Mouse (Mus musculus): ENCODE data around the gene Alad. TPM values are rescaled to one million over a fixed set of nuclear protein-coding genes. Genes with fewer than 3 reads are reported as not detected.

Gene Alad
- polyA plus RNA-seq, 1 experiment from 2014 or later = 72.2 TPM

DNA sequence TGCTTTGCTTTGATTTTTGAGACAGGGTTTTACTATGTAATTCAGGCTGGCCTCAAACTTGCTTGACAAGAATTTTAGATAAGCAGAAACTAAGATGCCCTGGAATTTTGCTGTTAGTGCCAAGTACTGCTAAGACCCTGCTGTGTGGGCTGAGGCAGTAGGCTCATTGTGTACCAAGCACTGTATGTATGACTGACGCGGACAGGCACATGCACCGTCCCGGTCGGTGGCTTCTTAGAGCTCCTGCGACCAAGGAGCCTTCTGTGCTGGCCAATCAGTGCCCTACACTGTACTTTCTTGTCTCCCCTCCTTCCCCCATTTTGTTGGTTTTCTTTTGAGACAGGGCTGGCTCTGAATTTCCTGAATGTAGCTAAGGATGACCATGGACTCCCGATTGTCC lies 4.7 kb downstream of the Alad start:
- Histone ChIP-seq H3K36me3 (ENCODE audit: control insufficient read depth, insufficient read depth, low read length) (peaks cover 15% of the 10 kb centered on the region), H3K4me1 (ENCODE audit: control insufficient read depth, insufficient read depth, low read depth, low read length) (peaks cover 8% of the 10 kb centered on the region), H3K4me3 (ENCODE audit: low read length) (no peak overlapping the region), H3K9ac (ENCODE audit: low read depth, low read length) (no peak overlapping the region), H3K27ac (ENCODE audit: low read depth, low read length) (no peak overlapping the region), H3K27me3 (replicated peaks; ENCODE audit: control insufficient read depth, insufficient read depth, low read length) (no peaks in the 10 kb centered on the region), H3K4me2 (ENCODE audit: low read length) (no peak overlapping the region), H3K9me3 (ENCODE audit: control insufficient read depth, low read length) (no peaks in the 10 kb centered on the region)
- no peak for ATAC-seq
- 85% methylated on average over 7 of the region's 7 CpGs for WGBS

DNA sequence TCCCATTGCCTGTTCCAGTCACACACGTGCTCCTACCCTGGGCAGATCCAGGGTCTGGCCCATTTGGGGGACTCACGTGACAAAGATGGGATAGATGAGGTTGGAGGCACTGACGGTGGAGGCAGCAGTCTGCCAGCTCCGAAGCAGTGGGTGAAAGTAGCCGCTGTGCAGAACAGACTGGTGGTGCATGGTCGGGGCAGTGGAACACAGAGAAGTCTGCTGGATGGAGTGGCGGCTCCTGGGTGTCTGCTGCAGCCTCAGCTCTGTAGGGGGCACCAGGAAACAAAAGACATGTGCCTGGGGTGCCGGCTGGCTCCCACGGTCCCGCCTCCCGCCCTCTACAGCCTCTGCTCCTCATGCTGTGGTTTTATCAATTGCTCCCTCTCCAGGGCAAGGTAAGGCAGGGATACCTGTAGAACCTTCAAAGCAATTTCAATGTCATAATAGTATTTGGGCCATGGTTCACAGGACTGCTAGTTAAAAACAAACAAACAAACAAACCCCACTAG lies 5.7 kb downstream of the Alad start:
- Histone ChIP-seq H3K4me1 (ENCODE audit: control insufficient read depth, insufficient read depth, low read depth, low read length) (peaks cover 7% of the 10 kb centered on the region), H3K9me3 (ENCODE audit: control insufficient read depth, low read length) (no peaks in the 10 kb centered on the region), H3K27me3 (replicated peaks; ENCODE audit: control insufficient read depth, insufficient read depth, low read length) (no peaks in the 10 kb centered on the region), H3K27ac (ENCODE audit: low read depth, low read length) (no peak overlapping the region), H3K4me3 (ENCODE audit: low read length) (no peak overlapping the region), H3K36me3 (ENCODE audit: control insufficient read depth, insufficient read depth, low read length) (peaks cover 24% of the 10 kb centered on the region), H3K9ac (ENCODE audit: low read depth, low read length) (no peak overlapping the region), H3K4me2 (ENCODE audit: low read length) (no peak overlapping the region)
- no peak for ATAC-seq
- 44% methylated on average over 11 of the region's 11 CpGs for WGBS

DNA sequence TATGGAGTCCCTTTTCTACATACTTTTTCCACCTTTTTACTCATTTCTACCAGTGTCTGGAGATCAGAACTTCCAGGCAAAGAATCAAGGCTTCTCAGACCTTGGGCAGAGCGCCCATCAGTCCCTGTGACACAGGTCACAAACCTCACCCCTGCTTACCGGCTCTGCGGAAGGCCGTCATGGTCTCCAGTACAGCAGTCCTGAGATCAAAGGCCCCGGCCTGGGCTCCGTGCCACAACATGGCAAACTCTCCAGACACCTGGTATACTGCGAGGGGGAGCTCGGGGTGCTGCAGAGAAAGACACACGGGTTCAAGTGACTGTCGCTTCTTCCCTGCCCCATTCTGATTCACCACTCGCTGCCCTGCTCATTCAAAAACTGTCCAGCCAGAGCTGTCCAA lies 9.8 kb downstream of the Alad start:
- H3K4me3 ChIP-seq (ENCODE audit: low read length) = no peak overlapping the region
- ATAC-seq = no peak
- H3K9me3 ChIP-seq (ENCODE audit: control insufficient read depth, low read length) = no peaks in the 10 kb centered on the region
- no peak overlapping the region for H3K27ac ChIP-seq (ENCODE audit: low read depth, low read length)
- H3K4me2 ChIP-seq (ENCODE audit: low read length) = no peak overlapping the region
- WGBS = 89% methylated on average over 11 of the region's 11 CpGs
- H3K9ac ChIP-seq (ENCODE audit: low read depth, low read length) = 0 out of 2 replicates have a peak overlapping the region, but pooled peaks have one; percentile 17
- H3K4me1 ChIP-seq (ENCODE audit: control insufficient read depth, insufficient read depth, low read depth, low read length) = no peaks in the 10 kb centered on the region
- no peaks in the 10 kb centered on the region for H3K27me3 ChIP-seq (replicated peaks; ENCODE audit: control insufficient read depth, insufficient read depth, low read length)
- peaks cover 33% of the 10 kb centered on the region for H3K36me3 ChIP-seq (ENCODE audit: control insufficient read depth, insufficient read depth, low read length)

DNA sequence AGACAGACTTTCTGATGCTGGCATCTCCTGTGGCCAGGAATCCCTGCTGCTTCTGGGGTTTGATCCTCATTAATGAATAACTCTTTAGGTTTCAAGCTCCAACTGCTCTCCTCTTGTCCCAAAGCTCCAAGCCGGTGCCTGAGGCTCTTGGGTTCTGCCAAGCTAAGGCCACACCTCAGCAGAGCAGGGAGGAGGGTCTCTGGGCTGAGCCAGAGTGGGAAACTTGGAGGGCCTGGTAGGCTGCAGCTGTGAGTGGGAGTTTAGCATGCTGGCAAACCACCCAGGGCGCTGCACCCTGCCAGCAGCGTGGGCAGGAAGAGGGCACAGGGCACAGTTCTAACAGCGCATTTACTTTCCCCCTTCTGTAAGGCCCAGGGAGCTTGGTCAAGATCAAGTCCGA lies 10.9 kb downstream of the Alad start:
- Histone ChIP-seq H3K36me3 (ENCODE audit: control insufficient read depth, insufficient read depth, low read length) (peaks cover 33% of the 10 kb centered on the region), H3K27me3 (replicated peaks; ENCODE audit: control insufficient read depth, insufficient read depth, low read length) (no peaks in the 10 kb centered on the region), H3K27ac (ENCODE audit: low read depth, low read length) (no peak overlapping the region), H3K4me1 (ENCODE audit: control insufficient read depth, insufficient read depth, low read depth, low read length) (no peaks in the 10 kb centered on the region), H3K9me3 (ENCODE audit: control insufficient read depth, low read length) (no peaks in the 10 kb centered on the region), H3K4me3 (ENCODE audit: low read length) (no peak overlapping the region), H3K4me2 (ENCODE audit: low read length) (no peak overlapping the region), H3K9ac (ENCODE audit: low read depth, low read length) (no peak overlapping the region)
- ATAC-seq = no peak
- 89% methylated on average over 5 of the region's 5 CpGs for WGBS

DNA sequence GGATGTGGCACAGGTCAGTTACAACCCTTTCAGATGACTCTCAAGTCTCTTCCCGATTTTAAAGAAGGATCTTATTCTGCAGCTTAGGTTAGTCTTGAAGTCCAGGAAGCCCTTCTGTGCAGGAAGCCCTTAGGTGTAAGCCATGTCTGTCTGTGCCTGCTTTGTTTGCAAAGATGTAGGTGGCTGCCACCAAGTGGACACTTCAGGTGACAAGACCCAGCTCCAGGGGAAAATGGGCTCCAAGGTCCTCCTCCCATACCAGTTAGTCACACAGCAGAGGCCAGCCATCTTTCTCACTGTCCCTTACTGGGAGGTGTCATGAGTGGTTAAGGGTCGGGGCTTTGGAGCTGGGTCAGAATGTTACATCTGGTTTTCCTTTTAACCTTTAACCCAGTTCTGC lies 12.9 kb downstream of the Alad start:
- no peaks in the 10 kb centered on the region for H3K9me3 ChIP-seq (ENCODE audit: control insufficient read depth, low read length)
- peaks cover 2% of the 10 kb centered on the region; the same call in 1 of the 2 replicates for H3K4me1 ChIP-seq (ENCODE audit: control insufficient read depth, insufficient read depth, low read depth, low read length)
- no peak overlapping the region for H3K9ac ChIP-seq (ENCODE audit: low read depth, low read length)
- H3K27me3 ChIP-seq (replicated peaks; ENCODE audit: control insufficient read depth, insufficient read depth, low read length) = no peaks in the 10 kb centered on the region
- no peak overlapping the region for H3K4me2 ChIP-seq (ENCODE audit: low read length)
- WGBS = 81% methylated on average over 2 of the region's 2 CpGs
- no peak overlapping the region for H3K4me3 ChIP-seq (ENCODE audit: low read length)
- ATAC-seq = no peak
- peaks cover 24% of the 10 kb centered on the region for H3K36me3 ChIP-seq (ENCODE audit: control insufficient read depth, insufficient read depth, low read length)
- no peak overlapping the region for H3K27ac ChIP-seq (ENCODE audit: low read depth, low read length)

DNA sequence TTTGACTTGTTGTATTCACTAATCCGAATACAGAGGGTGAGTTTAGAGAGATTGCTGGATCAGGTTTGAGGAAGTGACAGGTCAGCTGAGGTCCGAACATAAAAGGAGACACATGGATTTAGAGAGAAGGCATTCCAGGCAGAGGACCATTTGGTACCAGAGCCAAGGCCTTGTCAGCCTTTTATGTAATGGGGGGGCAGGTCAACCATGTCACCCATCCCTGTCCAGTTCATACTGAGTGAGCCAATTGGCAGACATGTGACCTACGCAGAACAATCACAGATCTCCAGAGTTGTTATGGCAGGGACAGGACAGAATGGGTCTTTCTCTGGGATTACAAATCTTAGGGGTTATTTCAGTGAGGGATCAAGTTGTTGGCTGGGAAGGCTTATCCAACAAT lies 13.7 kb downstream of the Alad start:
- ATAC-seq = no peak
- 89% methylated on average over 3 of the region's 3 CpGs for WGBS
- Histone ChIP-seq H3K27ac (ENCODE audit: low read depth, low read length) (no peak overlapping the region), H3K9me3 (ENCODE audit: control insufficient read depth, low read length) (no peaks in the 10 kb centered on the region), H3K4me1 (ENCODE audit: control insufficient read depth, insufficient read depth, low read depth, low read length) (peaks cover 8% of the 10 kb centered on the region), H3K4me3 (ENCODE audit: low read length) (no peak overlapping the region), H3K9ac (ENCODE audit: low read depth, low read length) (no peak overlapping the region), H3K4me2 (ENCODE audit: low read length) (no peak overlapping the region), H3K27me3 (replicated peaks; ENCODE audit: control insufficient read depth, insufficient read depth, low read length) (no peaks in the 10 kb centered on the region), H3K36me3 (ENCODE audit: control insufficient read depth, insufficient read depth, low read length) (peaks cover 21% of the 10 kb centered on the region)

DNA sequence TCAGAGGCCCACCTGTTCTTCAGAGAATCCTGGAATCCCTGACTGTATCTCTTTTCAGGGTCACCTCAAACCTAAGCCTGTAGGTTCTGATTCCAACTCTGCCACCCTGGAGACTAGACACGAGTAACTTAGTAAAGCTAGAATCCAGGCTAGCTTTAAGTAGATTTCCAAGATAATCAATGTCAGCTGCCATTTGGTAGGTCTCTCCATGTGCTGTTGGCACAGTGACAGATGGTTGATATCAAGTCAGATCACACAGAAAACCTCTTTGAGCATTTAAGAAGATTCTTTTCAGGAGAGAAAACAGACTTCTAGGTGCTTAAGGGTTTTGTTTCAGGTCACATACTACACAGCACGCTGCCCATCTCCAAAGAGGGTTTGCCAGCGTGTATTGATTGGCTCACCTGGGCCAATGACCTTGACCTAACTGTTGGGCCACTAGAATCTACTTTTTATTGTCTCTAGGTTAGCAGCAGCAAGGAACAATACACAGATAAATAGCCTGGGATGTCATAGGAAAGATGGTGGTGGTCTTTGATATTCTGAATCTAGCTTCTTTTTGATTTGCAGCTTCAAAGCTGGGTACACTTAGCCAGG lies 16.2 kb downstream of the Alad start, which contains the start of gene Hdhd3:
Hdhd3 (minus strand) TSS at position 94 of the 597 bp plus-strand sequence.
- peaks cover 17% of the 10 kb centered on the region for H3K36me3 ChIP-seq (ENCODE audit: control insufficient read depth, insufficient read depth, low read length)
- peak within 1 kb of the TSS; percentile 88 for H3K9ac ChIP-seq (ENCODE audit: low read depth, low read length)
- WGBS = 86% methylated on average over 3 of the region's 3 CpGs
- peak within 1 kb of the TSS; percentile 68 for H3K27ac ChIP-seq (ENCODE audit: low read depth, low read length)
- no peak for ATAC-seq
- H3K9me3 ChIP-seq (ENCODE audit: control insufficient read depth, low read length) = no peaks in the 10 kb centered on the region
- peak within 1 kb of the TSS; percentile 77 for H3K4me2 ChIP-seq (ENCODE audit: low read length)
- H3K4me1 ChIP-seq (ENCODE audit: control insufficient read depth, insufficient read depth, low read depth, low read length) = peaks cover 12% of the 10 kb centered on the region
- H3K4me3 ChIP-seq (ENCODE audit: low read length) = peak within 1 kb of the TSS; percentile 82
- no peaks in the 10 kb centered on the region for H3K27me3 ChIP-seq (replicated peaks; ENCODE audit: control insufficient read depth, insufficient read depth, low read length)

DNA sequence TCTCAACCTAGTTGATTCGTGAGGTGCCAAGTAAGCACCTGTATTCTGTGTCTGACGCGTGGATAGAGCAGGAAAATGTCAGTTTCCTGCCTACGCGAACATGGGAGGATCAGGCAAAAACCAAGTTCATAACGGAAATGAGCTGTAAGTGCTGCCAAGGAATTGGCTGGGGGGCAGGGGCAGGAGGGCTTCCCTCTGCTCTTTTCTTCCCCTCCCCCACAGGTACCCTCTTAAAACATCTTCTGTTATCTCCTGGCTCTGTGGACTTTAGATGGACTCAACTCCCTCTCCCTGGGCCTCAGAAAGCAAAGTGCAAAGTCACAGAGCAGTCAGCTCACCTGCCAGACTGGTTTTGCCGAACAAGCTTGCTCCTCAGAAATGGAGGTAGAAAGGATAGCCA lies 16.7 kb downstream of the Alad start:
- Histone ChIP-seq H3K27ac (ENCODE audit: low read depth, low read length) (no peak overlapping the region), H3K4me1 (ENCODE audit: control insufficient read depth, insufficient read depth, low read depth, low read length) (peaks cover 12% of the 10 kb centered on the region), H3K36me3 (ENCODE audit: control insufficient read depth, insufficient read depth, low read length) (peaks cover 14% of the 10 kb centered on the region), H3K4me2 (ENCODE audit: low read length) (no peak overlapping the region), H3K9ac (ENCODE audit: low read depth, low read length) (no peak overlapping the region), H3K27me3 (replicated peaks; ENCODE audit: control insufficient read depth, insufficient read depth, low read length) (no peaks in the 10 kb centered on the region), H3K4me3 (ENCODE audit: low read length) (no peak overlapping the region), H3K9me3 (ENCODE audit: control insufficient read depth, low read length) (no peaks in the 10 kb centered on the region)
- 80% methylated on average over 7 of the region's 7 CpGs for whole genome bisulfite sequencing
- ATAC-seq = no peak

DNA sequence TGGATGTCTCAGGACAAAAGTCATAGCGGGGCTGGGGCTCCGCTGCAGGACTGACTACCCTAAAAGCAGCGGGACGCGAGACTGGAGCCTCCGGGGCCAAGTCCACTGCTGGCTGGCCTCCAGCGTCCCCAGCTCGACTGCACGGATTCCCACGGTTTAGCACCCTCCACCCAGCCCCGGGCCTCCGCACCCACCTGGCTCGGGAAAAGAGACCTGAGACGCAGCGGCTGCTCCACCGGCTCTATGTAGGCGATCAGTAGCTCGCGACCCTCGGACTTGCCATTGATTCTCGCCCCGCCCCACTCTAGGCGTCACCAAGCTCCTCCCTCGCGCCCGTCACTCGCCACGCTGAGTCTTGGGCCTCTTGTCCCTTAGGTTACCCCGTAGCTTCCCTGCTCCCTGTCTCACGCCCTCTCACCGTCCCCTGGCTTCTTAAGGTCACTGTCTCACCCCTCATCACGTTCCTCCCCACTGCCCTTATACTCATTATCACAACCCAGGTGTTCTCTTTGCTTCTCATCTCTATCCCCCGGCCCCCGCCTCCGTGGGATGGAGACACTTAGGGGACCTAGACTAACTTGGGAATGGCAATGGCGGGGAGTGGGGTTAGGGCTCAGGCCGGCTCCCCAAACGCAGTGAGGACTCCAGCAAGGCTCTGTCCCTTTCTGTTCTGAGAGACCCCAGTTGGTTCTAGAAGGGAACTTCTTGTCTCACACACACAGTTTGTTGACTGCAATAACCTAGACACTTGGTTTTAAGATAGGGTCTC lies 17.6 kb downstream of the Alad start:
- Histone ChIP-seq H3K9me3 (ENCODE audit: control insufficient read depth, low read length) (no peaks in the 10 kb centered on the region), H3K9ac (ENCODE audit: low read depth, low read length) (peak overlapping the region; percentile 88), H3K4me3 (ENCODE audit: low read length) (peak overlapping the region; percentile 82), H3K36me3 (ENCODE audit: control insufficient read depth, insufficient read depth, low read length) (peaks cover 17% of the 10 kb centered on the region), H3K27me3 (replicated peaks; ENCODE audit: control insufficient read depth, insufficient read depth, low read length) (no peaks in the 10 kb centered on the region), H3K27ac (ENCODE audit: low read depth, low read length) (peak overlapping the region; percentile 68), H3K4me1 (ENCODE audit: control insufficient read depth, insufficient read depth, low read depth, low read length) (peaks cover 12% of the 10 kb centered on the region), H3K4me2 (ENCODE audit: low read length) (peak overlapping the region; percentile 77)
- peak; percentile 96 for ATAC-seq
- WGBS = 1% methylated on average over 38 of the region's 38 CpGs

All from hindbrain, embryonic 16.5 days (tissue).